Comparison of ENCODE assay signal across 8 mouse cellular contexts in the genomic region with DNA sequence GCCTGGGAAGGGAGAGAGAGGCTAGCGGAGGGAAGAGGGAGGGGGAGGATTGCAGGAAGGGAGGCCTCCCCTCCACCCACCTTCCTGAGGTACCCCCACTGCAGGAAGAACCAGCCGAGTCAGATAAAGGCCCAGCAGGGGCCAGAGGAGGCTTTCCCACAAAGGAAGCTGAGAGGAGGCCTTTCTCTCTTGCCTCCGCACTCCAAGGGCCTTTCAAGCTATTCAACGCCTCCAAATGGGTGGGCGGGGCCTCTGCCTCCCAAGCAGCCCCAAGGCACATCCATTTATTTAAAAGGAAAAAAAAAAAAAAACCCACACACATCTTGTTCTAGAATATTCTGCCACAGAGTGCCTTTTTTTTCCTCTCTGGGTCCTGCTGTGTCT.
DNase-seq lines count a peak whose midpoint lies in the region; ATAC-seq and TF ChIP-seq lines count a peak whose summit lies in the region.

No protein-coding gene starts in this region.

- 31% methylated on average over 5 of the region's 5 CpGs for WGBS in heart, embryonic 14.5 days
- 0% methylated on average over 5 of the region's 5 CpGs for WGBS in forebrain, embryonic 11.5 days

- H3K9ac ChIP-seq in heart, embryonic 14.5 days (ENCODE audit: low read length): peak overlapping the region; percentile 41; the same call in 1 of the 2 replicates
- no peak overlapping the region; the same call in 1 of the 2 replicates for H3K9ac ChIP-seq in forebrain, embryonic 11.5 days (ENCODE audit: low read length)

- peak overlapping the region; percentile 43; the same call in 1 of the 2 replicates for H3K4me2 ChIP-seq in heart, embryonic 14.5 days (ENCODE audit: low read length)
- H3K4me2 ChIP-seq in forebrain, embryonic 11.5 days (ENCODE audit: low read depth, low read length, severe bottlenecking): peak overlapping the region; percentile 16; the same call in 1 of the 2 replicates

- peaks cover 39 to 41% of the 10 kb centered on the region in 2 experiments for H3K4me1 ChIP-seq in heart, embryonic 14.5 days (ENCODE audit: control insufficient read depth in 2 of 2, insufficient read depth in 2 of 2, low read length in 2 of 2)
- peaks cover 16% of the 10 kb centered on the region for H3K4me1 ChIP-seq in G1E (ENCODE audit: insufficient read depth, low read depth, low read length)
- H3K4me1 ChIP-seq in forebrain, embryonic 11.5 days (replicated peaks; ENCODE audit: control insufficient read depth, insufficient read depth, low read length): peaks cover 40% of the 10 kb centered on the region

- H3K4me3 ChIP-seq in heart, embryonic 14.5 days (ENCODE audit: control insufficient read depth in 1 of 2, insufficient read depth in 1 of 2, low read depth in 1 of 2, low read length in 2 of 2): no peak overlapping the region
- H3K4me3 ChIP-seq in G1E (ENCODE audit: low read depth, low read length): no peak overlapping the region
- H3K4me3 ChIP-seq in forebrain, embryonic 11.5 days (ENCODE audit: low read depth, low read length): no peak overlapping the region

- DNase-seq in heart, postnatal 10 days: no peak
- no peak for DNase-seq in G1E (ENCODE audit: low spot score)
- peak; percentile 93 for DNase-seq in forebrain, embryonic 11.5 days (ENCODE audit: low spot score)
- peak; percentile 66 to 72 for DNase-seq in kidney, postnatal 4 days
- DNase-seq in neural tube, embryonic 10.5 days (ENCODE audit: extremely low spot score, low spot score): peak; percentile 71
- no peak for DNase-seq in cerebellum, postnatal 36 days
- DNase-seq in cerebellum, adult 8-10 months: no peak

- no peak for TF ChIP-seq CTCF in G1E (IDR thresholded peaks at IDR 0.05; ENCODE audit: low read depth, low read length)

- ATAC-seq in heart, embryonic 14.5 days (ENCODE audit: insufficient number of reproducible peaks, insufficient read depth, low FRiP score, low read depth): peak; percentile 36
- 0 out of 2 replicates have a peak, but pooled peaks have one; percentile 16 for ATAC-seq in G1E (ENCODE audit: extremely low read depth, insufficient number of reproducible peaks, low FRiP score, poor library complexity, severe bottlenecking)
- peak; percentile 51 for ATAC-seq in forebrain, embryonic 11.5 days (replicated peaks; ENCODE audit: low FRiP score)

- intact Hi-C loops in heart, postnatal 10 days (cut with DNase I): no loop called here

- H3K27ac ChIP-seq in heart, embryonic 14.5 days (replicated peaks in 1 of 2; ENCODE audit: control insufficient read depth in 1 of 2, insufficient read depth in 1 of 2, low read depth in 2 of 2, low read length in 2 of 2): peak overlapping the region; percentile 5 to 67; a peak in 2 of 4 replicates
- peak overlapping the region; percentile 87 for H3K27ac ChIP-seq in forebrain, embryonic 11.5 days (ENCODE audit: low read depth, low read length)

- H3K27me3 ChIP-seq in heart, embryonic 14.5 days (ENCODE audit: control insufficient read depth, insufficient read depth, low read length): no peaks in the 10 kb centered on the region
- peaks cover 86% of the 10 kb centered on the region for H3K27me3 ChIP-seq in G1E (ENCODE audit: insufficient read depth, low read length)
- peaks cover 2% of the 10 kb centered on the region for H3K27me3 ChIP-seq in forebrain, embryonic 11.5 days (ENCODE audit: control insufficient read depth, insufficient read depth, low read length)

- no peaks in the 10 kb centered on the region for H3K36me3 ChIP-seq in heart, embryonic 14.5 days (ENCODE audit: control insufficient read depth, insufficient read depth, low read length)
- H3K36me3 ChIP-seq in G1E (replicated peaks): no peaks in the 10 kb centered on the region
- H3K36me3 ChIP-seq in forebrain, embryonic 11.5 days (ENCODE audit: control insufficient read depth, insufficient read depth, low read length): no peaks in the 10 kb centered on the region

- no peaks in the 10 kb centered on the region for H3K9me3 ChIP-seq in heart, embryonic 14.5 days (ENCODE audit: control insufficient read depth, low read length)
- peaks cover 7% of the 10 kb centered on the region for H3K9me3 ChIP-seq in G1E (replicated peaks)
- peaks cover 3% of the 10 kb centered on the region; the same call in 1 of the 2 replicates for H3K9me3 ChIP-seq in forebrain, embryonic 11.5 days (ENCODE audit: control insufficient read depth, low read length)

Comparison
In these comparisons a context has a peak if more than half of its experiments do, and no peak if none do; other contexts are left out.
1. DNase-seq: peak in forebrain, embryonic 11.5 days (single experiment), kidney, postnatal 4 days (2 of 2) and neural tube, embryonic 10.5 days (single experiment); none in heart, postnatal 10 days (0 of 2), G1E (single experiment), cerebellum, postnatal 36 days (0 of 2) and cerebellum, adult 8-10 months (single experiment).
2. Peak in every context shown above with its lines, with median percentiles within 50 percentile points of each other: ATAC-seq.